Mouse (Mus musculus) cerebellum, adult 2 months (tissue): Measurements from ENCODE around the gene Afmid.

Experiments
- CTCF ChIP-seq: fragments of 200-500 bp; IDR thresholded peaks from 2 replicates; pipeline ENCODE4 v1.5.1; 2011; ENCODE audit warnings: low read depth, mild to moderate bottlenecking, control low read depth, low read length, moderate library complexity, borderline replicate concordance; ENCODE audit not compliant: insufficient read depth
- POLR2A ChIP-seq: fragments of 200-500 bp; IDR thresholded peaks from 2 replicates; pipeline ENCODE4 v1.6.1; 2011; ENCODE audit warnings: low read length, control low read depth, borderline replicate concordance; ENCODE audit not compliant: insufficient read depth

DNA sequence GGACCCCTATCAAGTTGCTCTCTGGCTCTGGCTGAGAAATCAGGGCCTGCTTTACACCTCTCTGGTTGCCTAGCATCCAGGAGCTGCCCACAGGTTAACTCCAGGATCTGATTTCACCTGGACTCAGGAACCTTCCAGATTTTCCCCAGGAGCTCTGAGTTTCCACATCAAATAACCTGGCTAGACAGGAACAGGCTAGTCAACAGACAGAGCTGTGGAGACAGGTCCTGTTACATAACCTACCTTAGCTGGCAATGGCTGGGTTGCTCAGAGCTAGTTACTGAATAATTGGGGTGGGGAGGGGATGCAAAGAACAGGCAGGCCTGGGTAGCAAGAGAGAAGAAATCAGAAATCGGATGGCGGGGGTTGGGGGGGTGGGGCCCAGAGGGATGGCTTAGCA is 19.3 kb downstream of the Afmid start:
- TF ChIP-seq POLR2A, result no peak
- no peak for TF ChIP-seq CTCF
